Mouse (Mus musculus) neural tube, embryonic 13.5 days (tissue): Measurements from ENCODE around the gene Cdk5r1. TPM values are rescaled to one million over a fixed set of nuclear protein-coding genes. Genes with fewer than 3 reads are reported as not detected.
A peak's percentile ranks its signal among the peaks of the same experiment; 100 is the strongest.
"Not testable (repeated sequence)": the region's sequence is repeated elsewhere in the genome, so short reads cannot be mapped to it uniquely, and the experiment has no call there.

Experiments used
- ATAC-seq: fragments of 200-750 bp; cut with Nextera tagmentation; 2 replicates; pipeline ENCODE4 v1.8.0; 2017; ENCODE audit warnings: low read depth, mild to moderate bottlenecking, moderate TSS enrichment, moderate library complexity
- H3K27ac ChIP-seq: fragments of 300-500 bp; sonication (generic); replicated peaks from 2 replicates; pipeline ENCODE4 v1.5.1; 2015; ENCODE audit warnings: moderate library complexity, mild to moderate bottlenecking, inconsistent platforms
- H3K27me3 ChIP-seq: fragments of 300-500 bp; sonication (generic); 2 replicates; pipeline ENCODE4 v1.6.1; 2015; ENCODE audit warnings: mild to moderate bottlenecking, inconsistent platforms
- H3K36me3 ChIP-seq: fragments of 300-500 bp; sonication (generic); 2 replicates; pipeline ENCODE4 v1.6.1; 2015; ENCODE audit warnings: mild to moderate bottlenecking, inconsistent platforms
- H3K4me1 ChIP-seq: fragments of 300-500 bp; sonication (generic); replicated peaks from 2 replicates; pipeline ENCODE4 v1.6.1; 2015; ENCODE audit warnings: inconsistent platforms
- H3K4me2 ChIP-seq: fragments of 300-500 bp; sonication (generic); 2 replicates; pipeline ENCODE4 v1.6.1; 2015; ENCODE audit warnings: inconsistent platforms, mild to moderate bottlenecking, moderate library complexity
- H3K4me3 ChIP-seq: fragments of 300-500 bp; sonication (generic); 2 replicates; pipeline ENCODE4 v1.5.1; 2015; ENCODE audit warnings: mild to moderate bottlenecking, inconsistent platforms
- H3K9ac ChIP-seq: fragments of 300-500 bp; sonication (generic); 2 replicates; pipeline ENCODE4 v1.6.1; 2015; ENCODE audit warnings: moderate library complexity, mild to moderate bottlenecking, inconsistent platforms
- H3K9me3 ChIP-seq: fragments of 300-500 bp; sonication (generic); 2 replicates; pipeline ENCODE4 v1.6.1; 2016; ENCODE audit warnings: inconsistent platforms
- WGBS: fragments of 180-500 bp; shearing (Covaris S2); methylation state at CpG from one replicate; pipeline ENCODE4 v1.1.7; 2015; 5-methylcytosine and 5-hydroxymethylcytosine counted together
- polyA plus RNA-seq: library from polyadenylated mRNA; unstranded; fragments of >200 nt; fragmentation: Nextera tagmentation; extraction: Ambion mirVana; gene quantifications from 2 replicates; pipeline ENCODE4 v1.2.1, GENCODE M21; 2015

Cdk5r1 gene
- polyA plus RNA-seq: 87.8 and 95.6 TPM in 2 replicates

DNA sequence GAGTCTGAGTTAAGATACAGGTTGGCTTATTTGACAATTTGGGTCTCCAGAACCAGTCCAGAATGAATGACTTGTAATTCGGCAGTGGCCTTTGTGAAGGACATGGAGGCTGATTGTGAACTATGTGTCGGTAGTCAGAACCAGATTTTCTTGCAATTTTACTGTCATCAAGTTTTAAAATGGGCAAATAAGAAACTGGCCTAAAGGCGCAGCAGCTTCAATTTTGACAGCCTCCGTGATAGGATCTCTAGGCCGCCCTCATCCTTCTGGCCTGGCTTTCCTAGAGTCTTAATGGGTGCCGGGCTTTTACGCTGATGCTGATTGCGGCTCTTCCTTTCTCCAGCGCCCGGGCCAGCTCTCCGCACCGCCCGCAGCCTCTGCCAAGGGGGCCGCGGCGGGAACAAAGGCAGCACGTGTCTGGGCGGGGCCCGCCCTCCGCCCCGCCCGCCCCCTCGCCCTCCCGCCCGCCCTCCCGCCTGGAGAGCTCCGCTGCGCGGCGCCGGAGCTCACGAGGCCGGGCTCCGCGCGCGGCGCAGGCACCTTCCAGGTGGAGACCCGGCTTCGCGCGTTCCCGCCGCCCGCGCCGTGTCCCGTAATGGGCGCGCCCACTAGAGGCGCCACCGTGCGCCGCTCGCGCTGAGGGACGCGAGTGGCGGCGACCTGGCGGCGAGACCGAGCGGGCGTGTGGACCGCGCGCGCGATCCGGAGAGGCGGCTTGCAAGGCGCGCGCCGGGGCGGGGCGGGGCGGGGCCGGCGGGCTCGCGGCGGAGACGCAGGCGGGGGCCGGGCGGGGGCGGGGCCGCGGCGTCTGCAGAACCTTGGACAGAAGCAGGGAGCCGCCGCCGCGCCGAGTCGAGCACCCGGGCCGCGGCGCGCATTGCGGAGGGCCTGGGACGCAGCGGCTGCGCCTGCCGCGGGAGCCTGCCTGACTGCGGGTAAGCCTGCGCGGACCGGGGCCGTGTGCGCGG lies at the start of gene Cdk5r1:
Gene Cdk5r1, plus strand, starts transcription at position 802 of the 968 bp plus-strand sequence.
- 1% methylated on average over 45 of the region's 116 CpGs for WGBS
- peak within 1 kb of the TSS; percentile 99 for H3K27ac ChIP-seq
- peak; percentile 91 for ATAC-seq
- H3K36me3 ChIP-seq: peaks cover 47% of the 10 kb centered on the region
- H3K9me3 ChIP-seq: no peaks in the 10 kb centered on the region
- peak within 1 kb of the TSS; percentile 78 for H3K4me2 ChIP-seq
- H3K9ac ChIP-seq: peak within 1 kb of the TSS; percentile 98
- peak within 1 kb of the TSS; percentile 84 for H3K4me3 ChIP-seq
- H3K27me3 ChIP-seq: peaks cover 13% of the 10 kb centered on the region
- H3K4me1 ChIP-seq: peaks cover 45% of the 10 kb centered on the region

DNA sequence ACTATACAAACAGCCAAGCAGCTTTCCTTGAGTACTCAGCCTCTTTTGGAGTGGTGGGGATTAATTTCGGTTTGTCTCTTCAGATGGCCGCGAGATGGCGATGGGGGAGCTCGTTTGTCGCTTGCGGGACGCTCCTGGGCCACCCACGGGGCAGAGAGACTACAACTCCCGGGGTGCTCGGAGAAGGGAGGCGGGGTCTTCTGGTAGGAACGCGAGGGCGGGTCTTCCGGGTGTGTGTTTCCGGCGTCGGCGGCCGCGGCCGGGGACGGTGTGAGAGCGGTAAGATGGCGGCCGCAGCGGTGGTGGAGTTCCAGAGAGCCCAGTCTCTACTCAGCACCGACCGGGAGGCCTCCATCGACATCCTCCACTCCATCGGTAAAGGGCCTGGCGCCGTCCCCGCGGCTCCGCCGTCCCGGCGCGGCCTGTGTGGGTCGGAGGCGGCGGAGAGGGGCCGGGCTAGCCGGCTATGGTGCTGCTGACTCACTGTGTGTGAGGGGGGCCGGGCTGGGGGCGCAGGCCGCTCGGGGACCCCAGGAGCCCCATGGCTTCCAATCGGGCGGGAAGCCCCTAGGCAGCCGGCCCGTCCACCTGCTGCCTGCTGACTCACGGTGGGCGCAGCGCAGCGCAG lies 48.3 kb upstream of the Cdk5r1 start, which contains the start of gene Psmd11:
Gene Psmd11, plus strand, starts transcription at position 235 of the 628 bp plus-strand sequence.
- Histone ChIP-seq H3K9me3 (no peaks in the 10 kb centered on the region), H3K36me3 (peaks cover 18% of the 10 kb centered on the region), H3K4me3 (peak within 1 kb of the TSS; percentile 96), H3K27me3 (no peaks in the 10 kb centered on the region), H3K9ac (peak within 1 kb of the TSS; percentile 94), H3K4me2 (peak within 1 kb of the TSS; percentile 89), H3K4me1 (peaks cover 16% of the 10 kb centered on the region), H3K27ac (peak within 1 kb of the TSS; percentile 92)
- under 1% methylated on average over 58 of the region's 58 CpGs for WGBS
- ATAC-seq: peak; percentile 100

- H3K4me1 ChIP-seq: peaks cover 16% of the 10 kb centered on the region
- H3K9me3 ChIP-seq: no peaks in the 10 kb centered on the region
- peak overlapping the region; percentile 92 for H3K27ac ChIP-seq
- H3K4me2 ChIP-seq: peak overlapping the region; percentile 89
- H3K4me3 ChIP-seq: peak overlapping the region; percentile 96
- H3K27me3 ChIP-seq: no peaks in the 10 kb centered on the region
- no peak; the same call in 1 of the 2 replicates for ATAC-seq
- H3K9ac ChIP-seq: peak overlapping the region; percentile 94
- WGBS: under 1% methylated on average over 37 of the region's 37 CpGs
- peaks cover 23% of the 10 kb centered on the region for H3K36me3 ChIP-seq
Observed at GRCm38 (mm10) chr11:80429009-80429475, 47.8 kb upstream of the Cdk5r1 start.

DNA sequence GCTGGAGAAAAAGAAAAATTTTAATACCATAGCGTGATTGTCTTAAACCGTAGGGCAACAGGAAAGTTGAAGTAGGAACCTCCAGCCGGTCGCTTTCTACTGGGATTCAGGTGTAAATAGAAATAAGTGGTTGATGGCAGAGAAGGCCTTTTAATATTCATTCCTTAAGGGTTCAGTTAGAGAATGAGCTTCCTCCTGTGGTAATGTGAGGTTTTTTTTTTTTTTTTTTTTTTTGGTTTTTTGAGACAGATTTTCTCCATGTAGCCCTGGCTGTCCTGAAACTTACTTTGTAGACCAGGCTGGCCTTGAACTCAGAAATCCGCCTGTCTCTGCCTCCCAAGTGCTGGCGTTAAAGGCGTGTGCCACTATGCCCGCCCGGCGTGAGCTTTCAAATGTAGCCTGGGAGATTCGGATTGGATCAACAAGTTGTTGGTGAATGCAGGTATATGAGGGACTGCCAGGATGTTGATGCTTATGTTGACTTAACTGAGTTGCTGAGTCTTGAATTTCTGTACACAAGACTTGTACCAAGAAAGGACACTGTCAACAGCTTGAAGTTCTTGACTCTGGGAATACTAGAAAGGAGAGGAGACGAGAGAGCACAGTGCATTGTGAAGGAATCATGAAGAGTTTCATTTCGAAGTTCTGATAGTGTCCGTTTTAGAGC lies 47.2 kb upstream of the Cdk5r1 start:
- Histone ChIP-seq H3K9ac (peak overlapping the region; percentile 94), H3K36me3 (peaks cover 26% of the 10 kb centered on the region), H3K27me3 (no peaks in the 10 kb centered on the region), H3K4me2 (peak overlapping the region; percentile 89), H3K9me3 (no peaks in the 10 kb centered on the region), H3K4me3 (peak overlapping the region; percentile 96), H3K27ac (no peak overlapping the region), H3K4me1 (peaks cover 16% of the 10 kb centered on the region)
- 64% methylated on average over 14 of the region's 14 CpGs for WGBS
- ATAC-seq: no peak

DNA sequence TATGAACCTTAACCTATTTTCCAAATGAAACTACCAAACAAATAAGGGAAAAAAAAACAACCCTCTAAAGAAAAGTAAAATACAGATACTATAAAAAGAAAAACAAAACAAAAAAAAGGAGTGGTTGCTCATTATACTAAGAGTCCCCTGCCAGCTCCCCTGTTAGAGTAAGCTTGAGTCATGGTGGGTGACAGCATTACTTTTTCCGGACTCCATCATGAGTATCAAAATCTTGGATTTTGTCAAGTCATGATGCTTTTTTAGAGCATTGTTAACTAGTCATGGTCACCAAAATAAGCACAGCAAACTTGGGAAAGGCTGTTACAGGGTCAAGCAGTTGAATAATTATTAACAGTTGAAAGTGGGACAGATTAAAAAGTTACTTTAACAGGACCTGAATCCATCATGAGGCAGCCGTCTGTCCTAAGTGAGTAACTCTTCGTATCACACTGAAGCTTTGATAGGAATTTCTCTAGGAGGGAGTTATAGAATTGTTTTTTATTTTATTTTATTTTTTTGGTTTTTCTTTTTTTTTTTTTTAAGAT lies 46.4 kb upstream of the Cdk5r1 start:
- Histone ChIP-seq H3K27me3 (no peaks in the 10 kb centered on the region), H3K4me2 (no peak overlapping the region), H3K36me3 (peaks cover 32% of the 10 kb centered on the region), H3K9me3 (no peaks in the 10 kb centered on the region), H3K9ac (no peak overlapping the region), H3K4me1 (peaks cover 16% of the 10 kb centered on the region), H3K4me3 (no peak overlapping the region), H3K27ac (no peak overlapping the region)
- no peak for ATAC-seq
- WGBS: 93% methylated on average over 3 of the region's 3 CpGs

GRCm38 (mm10) chr11:80446916-80447315 lies 29.9 kb upstream of the Cdk5r1 start:
- no peak overlapping the region for H3K4me3 ChIP-seq
- H3K36me3 ChIP-seq: peaks cover 72% of the 10 kb centered on the region
- ATAC-seq: no peak
- H3K27ac ChIP-seq: no peak overlapping the region
- no peaks in the 10 kb centered on the region for H3K4me1 ChIP-seq
- no peak overlapping the region for H3K9ac ChIP-seq
- no peak overlapping the region for H3K4me2 ChIP-seq
- H3K27me3 ChIP-seq: no peaks in the 10 kb centered on the region
- no peaks in the 10 kb centered on the region for H3K9me3 ChIP-seq
- 94% methylated on average over 3 of the region's 3 CpGs for WGBS

DNA sequence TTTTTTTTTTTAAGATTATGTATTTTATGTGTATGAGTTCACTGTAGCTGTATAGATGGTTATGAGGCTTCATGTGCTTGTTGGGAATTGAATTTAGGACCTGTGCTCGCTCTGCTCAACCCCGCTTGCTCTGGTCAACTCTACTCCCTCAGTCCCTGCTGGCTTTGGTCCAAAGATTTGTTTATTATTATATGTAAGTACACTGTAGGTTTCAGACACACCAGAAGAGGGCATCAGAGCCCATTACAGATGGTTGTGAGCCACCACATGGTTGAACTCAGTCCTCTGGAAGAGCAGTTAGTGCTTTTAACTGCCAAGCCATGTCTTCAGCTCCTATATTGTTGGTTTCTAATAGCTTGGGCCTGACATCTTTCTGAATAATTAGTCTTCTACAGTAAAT lies 27.0 kb upstream of the Cdk5r1 start:
- no peak overlapping the region for H3K4me2 ChIP-seq
- H3K36me3 ChIP-seq: peaks cover 72% of the 10 kb centered on the region
- no peaks in the 10 kb centered on the region for H3K9me3 ChIP-seq
- H3K27me3 ChIP-seq: no peaks in the 10 kb centered on the region
- WGBS: 95% methylated on average over 2 of the region's 2 CpGs
- H3K4me3 ChIP-seq: no peak overlapping the region
- ATAC-seq: no peak
- H3K9ac ChIP-seq: no peak overlapping the region
- H3K27ac ChIP-seq: no peak overlapping the region
- H3K4me1 ChIP-seq: no peaks in the 10 kb centered on the region

DNA sequence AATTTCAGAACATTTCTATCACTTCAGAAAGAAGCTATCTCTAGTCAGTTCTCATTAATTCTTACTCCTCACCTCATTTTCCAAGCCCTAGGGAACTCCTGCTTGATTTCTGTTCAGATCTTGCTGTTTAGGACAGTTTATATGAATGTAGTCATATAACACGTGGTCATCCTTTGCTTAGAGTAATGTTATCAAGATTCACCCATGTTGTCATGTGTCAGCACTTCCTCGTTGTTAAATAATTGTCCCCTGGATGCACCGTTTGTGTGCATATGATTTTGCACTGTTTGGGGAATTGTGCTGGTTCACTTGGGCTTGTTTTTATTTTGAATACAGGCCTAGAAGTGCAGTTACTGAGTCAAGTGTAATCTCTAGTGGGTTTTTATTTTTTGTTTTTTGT lies 24.6 kb upstream of the Cdk5r1 start:
- H3K9ac ChIP-seq: no peak overlapping the region
- no peaks in the 10 kb centered on the region for H3K4me1 ChIP-seq
- H3K4me2 ChIP-seq: no peak overlapping the region
- 93% methylated on average over 3 of the region's 3 CpGs for WGBS
- no peak for ATAC-seq
- no peaks in the 10 kb centered on the region for H3K27me3 ChIP-seq
- H3K27ac ChIP-seq: no peak overlapping the region
- H3K9me3 ChIP-seq: no peaks in the 10 kb centered on the region
- no peak overlapping the region for H3K4me3 ChIP-seq
- peaks cover 69% of the 10 kb centered on the region for H3K36me3 ChIP-seq

GRCm38 (mm10) chr11:80453198-80453597 lies 23.6 kb upstream of the Cdk5r1 start:
- no peak overlapping the region for H3K4me2 ChIP-seq
- no peak for ATAC-seq
- no peak overlapping the region for H3K9ac ChIP-seq
- WGBS: 82% methylated on average over 1 of the region's 1 CpGs
- no peak overlapping the region for H3K27ac ChIP-seq
- H3K27me3 ChIP-seq: no peaks in the 10 kb centered on the region
- peaks cover 70% of the 10 kb centered on the region for H3K36me3 ChIP-seq
- no peaks in the 10 kb centered on the region for H3K4me1 ChIP-seq
- no peaks in the 10 kb centered on the region for H3K9me3 ChIP-seq
- H3K4me3 ChIP-seq: no peak overlapping the region

DNA sequence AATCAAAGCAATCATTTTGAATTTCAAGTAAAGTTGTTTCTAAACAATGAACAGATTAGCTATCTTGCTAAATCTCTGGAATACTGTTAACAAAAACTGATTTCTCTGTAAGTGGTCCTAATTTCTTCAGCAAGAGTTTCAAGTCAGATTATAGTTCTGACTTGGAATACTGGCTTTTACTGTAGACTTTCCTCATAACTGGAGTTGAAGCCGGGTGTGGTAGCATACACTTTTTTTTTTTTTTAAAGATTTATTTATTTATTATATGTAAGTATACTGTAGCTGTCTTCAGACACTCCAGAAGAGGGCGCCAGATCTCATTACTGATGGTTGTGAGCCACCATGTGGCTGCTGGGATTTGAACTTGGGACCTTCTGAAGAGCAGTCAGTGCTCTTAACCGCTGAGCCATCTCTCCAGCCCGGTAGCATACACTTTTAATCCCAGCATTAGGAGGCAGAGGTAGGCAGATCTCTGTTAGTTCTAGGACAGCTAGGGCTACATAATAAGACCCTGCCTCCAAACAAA lies 13.2 kb upstream of the Cdk5r1 start:
- H3K9me3 ChIP-seq, H3K4me3 ChIP-seq, H3K4me1 ChIP-seq, H3K27me3 ChIP-seq, ATAC-seq, H3K4me2 ChIP-seq, H3K9ac ChIP-seq, H3K27ac ChIP-seq: not testable (repeated sequence)
- peaks cover 89% of the 10 kb centered on the region for H3K36me3 ChIP-seq
- WGBS: 89% methylated on average over 4 of the region's 4 CpGs

- peaks cover 9% of the 10 kb centered on the region for H3K27me3 ChIP-seq
- H3K36me3 ChIP-seq: peaks cover 73% of the 10 kb centered on the region
- no peak overlapping the region for H3K4me2 ChIP-seq
- H3K4me3 ChIP-seq: no peak overlapping the region
- no peaks in the 10 kb centered on the region for H3K9me3 ChIP-seq
- H3K27ac ChIP-seq: no peak overlapping the region
- no peak for ATAC-seq
- 0 out of 2 replicates have a peak overlapping the region, but pooled peaks have one; percentile 22 for H3K9ac ChIP-seq
- H3K4me1 ChIP-seq: peaks cover 10% of the 10 kb centered on the region
- WGBS: 84% methylated on average over 16 of the region's 16 CpGs
Observed at GRCm38 (mm10) chr11:80471836-80472605, 4.8 kb upstream of the Cdk5r1 start.
